Mouse (Mus musculus) bone marrow macrophage, adult 2 months (primary cell): ENCODE measurements at regions not wholly inside any gene's neighbourhood (a gene's known extent, or its start where the extent isn't known, plus 50 kb on each side); places are given as distances from the start of the nearest gene placed in this dataset.
"Not testable (repeated sequence)": the region's sequence is repeated elsewhere in the genome, so short reads cannot be mapped to it uniquely, and the experiment has no call there.

Experiments
- H3K27ac ChIP-seq: 2 replicates; pipeline ENCODE4 v1.5.1; 2012; ENCODE audit warnings: low read depth, low read length; ENCODE audit not compliant: insufficient read depth
- H3K4me1 ChIP-seq: 2 replicates; pipeline ENCODE4 v1.6.1; 2012; ENCODE audit warnings: low read length; ENCODE audit not compliant: control insufficient read depth, insufficient read depth
- H3K4me3 ChIP-seq: 2 replicates; pipeline ENCODE4 v1.5.1; 2012; ENCODE audit warnings: mild to moderate bottlenecking, low read length, moderate library complexity; ENCODE audit not compliant: insufficient read depth
- CTCF ChIP-seq: IDR thresholded peaks from 2 replicates; pipeline ENCODE4 v1.5.1; 2012; ENCODE audit warnings: low read depth, mild to moderate bottlenecking, low read length, moderate library complexity
- POLR2A ChIP-seq: IDR thresholded peaks from 2 replicates; pipeline ENCODE4 v1.6.1; 2012; ENCODE audit warnings: mild to moderate bottlenecking, low read depth, low read length, borderline replicate concordance

- Histone ChIP-seq H3K4me1 (no peaks in the 10 kb centered on the region), H3K27ac (no peak overlapping the region), H3K4me3 (no peak overlapping the region)
- no peak for TF ChIP-seq CTCF
- TF ChIP-seq POLR2A: no peak
Observed at GRCm38 (mm10) chr17:4874459-4874858, 119.7 kb upstream of the Arid1b start.

DNA sequence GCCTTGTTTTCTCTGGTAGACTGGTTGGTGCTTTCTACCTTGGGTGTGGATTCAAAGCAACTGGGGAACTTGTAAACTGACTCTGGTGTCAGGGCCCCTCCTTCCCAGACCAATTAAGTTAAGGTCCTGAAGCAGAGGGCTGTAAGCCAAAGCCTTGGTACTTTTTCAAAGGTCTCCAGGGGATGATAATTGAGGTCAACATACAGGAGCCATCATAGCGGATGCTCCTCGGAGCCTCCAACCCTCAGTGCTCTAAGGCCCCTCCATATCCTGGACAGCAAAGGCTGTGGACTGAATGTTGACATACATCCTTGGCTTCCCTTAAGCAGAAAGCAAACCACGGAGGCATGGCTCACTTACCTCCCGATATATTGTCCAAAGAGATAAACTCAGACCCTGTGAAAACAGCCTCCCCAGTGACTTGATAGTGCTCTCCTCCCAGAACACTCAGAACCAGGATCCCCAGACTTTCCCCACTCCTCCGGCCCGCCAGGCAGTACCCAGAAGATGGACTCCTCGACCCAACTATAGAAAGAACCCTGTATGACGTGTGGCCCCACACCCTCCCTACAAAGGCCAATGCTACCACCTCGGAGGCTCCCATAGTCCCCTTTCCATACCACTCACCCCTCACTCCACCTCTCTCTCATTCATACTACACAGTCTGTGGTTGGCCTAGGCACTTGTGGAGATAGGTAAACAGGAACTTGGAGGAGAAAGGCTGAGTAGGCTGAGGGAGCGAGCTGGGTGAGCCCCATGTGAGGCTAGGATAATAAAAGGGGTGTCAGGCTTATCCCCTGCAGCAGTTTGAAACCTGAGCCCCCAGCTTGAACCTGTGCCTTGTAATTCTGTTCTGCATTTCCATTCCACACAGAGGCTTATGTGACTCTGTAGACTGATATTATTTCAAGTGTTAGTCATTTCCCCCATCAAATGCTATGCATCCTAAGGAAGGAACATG, 118.8 kb upstream of the Arid1b start:
- TF ChIP-seq POLR2A: no peak
- TF ChIP-seq CTCF: no peak
- no peak overlapping the region for H3K4me3 ChIP-seq
- H3K4me1 ChIP-seq: no peaks in the 10 kb centered on the region

DNA sequence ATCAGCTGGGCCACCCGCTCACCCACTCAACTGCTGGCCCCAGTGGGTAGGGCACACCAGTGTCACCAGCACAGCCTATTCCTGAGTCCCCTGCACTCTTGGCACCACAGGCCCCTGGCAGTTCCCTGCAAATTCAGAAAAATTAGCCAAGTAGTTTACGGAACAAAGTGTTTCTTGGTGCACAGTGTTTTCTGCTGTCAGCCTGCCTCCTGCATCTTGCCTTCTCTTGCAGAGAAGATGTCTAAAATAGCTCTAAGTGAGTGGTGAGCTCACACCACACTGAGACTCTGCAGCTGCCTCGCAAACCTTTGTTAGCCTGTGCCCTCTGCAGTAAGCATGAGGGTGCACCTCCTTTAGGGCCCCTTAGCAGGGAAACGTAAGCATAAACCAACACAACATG, 117.7 kb upstream of the Arid1b start:
- Histone ChIP-seq H3K4me3 (no peak overlapping the region), H3K4me1 (no peaks in the 10 kb centered on the region), H3K27ac (no peak overlapping the region)
- no peak for TF ChIP-seq CTCF
- no peak for TF ChIP-seq POLR2A

More for the DNA sequence above, 118.8 kb upstream of the Arid1b start:
- H3K27ac ChIP-seq: no peak overlapping the region

DNA sequence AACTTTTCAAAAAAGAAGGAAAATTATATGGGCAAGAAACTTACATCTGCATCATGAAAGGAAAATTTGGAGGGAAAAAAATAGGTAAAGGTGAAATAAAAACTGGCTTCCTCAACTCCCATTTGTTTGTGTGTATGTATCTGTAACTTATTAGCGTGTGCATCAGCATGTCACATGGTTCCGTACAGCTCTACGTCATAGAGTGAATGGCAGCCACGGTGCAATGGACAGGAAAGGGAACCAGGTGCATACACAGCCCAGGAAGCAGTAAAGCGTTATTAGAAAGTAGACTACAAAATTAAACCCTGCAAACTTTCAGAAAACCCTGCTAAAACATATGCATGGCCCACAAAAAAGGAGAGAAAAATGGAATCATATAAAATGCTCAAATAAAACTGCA, 112.7 kb upstream of the Arid1b start:
- H3K4me3 ChIP-seq: no peak overlapping the region
- no peaks in the 10 kb centered on the region for H3K4me1 ChIP-seq
- H3K27ac ChIP-seq: no peak overlapping the region
- TF ChIP-seq CTCF (no peak), POLR2A (no peak)

DNA sequence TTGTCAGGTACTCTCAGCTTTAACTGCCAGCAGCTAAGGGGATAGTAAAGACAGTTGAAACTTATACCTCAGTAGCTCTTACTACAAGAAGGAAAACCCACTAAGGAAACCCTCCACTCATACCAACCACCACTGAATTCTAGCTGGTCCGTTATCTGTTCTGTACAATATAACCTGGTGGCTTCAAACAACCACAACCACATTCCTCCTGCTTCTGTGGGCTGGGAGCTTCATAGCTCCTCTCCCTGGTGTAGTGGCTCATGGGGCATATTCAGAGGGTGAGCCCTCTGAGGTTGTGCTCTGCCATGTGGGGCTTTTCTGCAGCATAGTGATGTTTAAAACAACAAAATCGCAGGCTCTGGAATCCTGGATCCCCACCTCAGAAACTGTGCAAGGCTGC, 110.0 kb upstream of the Arid1b start:
- no peaks in the 10 kb centered on the region for H3K4me1 ChIP-seq
- no peak for TF ChIP-seq CTCF
- no peak for TF ChIP-seq POLR2A
- no peak overlapping the region for H3K4me3 ChIP-seq
- no peak overlapping the region for H3K27ac ChIP-seq

DNA sequence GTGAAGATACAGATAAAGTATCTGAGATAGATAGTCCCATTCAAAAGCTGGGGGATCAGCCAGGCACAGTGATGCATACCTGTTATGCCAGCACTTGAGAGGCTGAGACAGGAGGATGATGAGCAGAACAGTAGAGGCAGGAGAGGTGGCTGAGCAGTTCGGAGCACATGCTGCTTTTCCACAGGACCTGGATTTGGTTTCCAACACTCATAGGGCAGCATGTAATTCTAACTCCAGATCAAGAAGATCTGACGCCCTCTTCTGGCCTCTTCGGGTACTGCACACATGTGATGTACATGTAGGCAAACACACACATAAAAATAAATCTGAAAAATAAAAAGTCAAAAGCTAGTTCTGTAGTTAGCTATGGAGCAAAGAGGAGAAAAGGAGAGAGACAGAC, 109.4 kb upstream of the Arid1b start:
- no peak overlapping the region for H3K4me3 ChIP-seq
- H3K27ac ChIP-seq: no peak overlapping the region
- H3K4me1 ChIP-seq: no peaks in the 10 kb centered on the region
- TF ChIP-seq POLR2A (no peak), CTCF (no peak)

DNA sequence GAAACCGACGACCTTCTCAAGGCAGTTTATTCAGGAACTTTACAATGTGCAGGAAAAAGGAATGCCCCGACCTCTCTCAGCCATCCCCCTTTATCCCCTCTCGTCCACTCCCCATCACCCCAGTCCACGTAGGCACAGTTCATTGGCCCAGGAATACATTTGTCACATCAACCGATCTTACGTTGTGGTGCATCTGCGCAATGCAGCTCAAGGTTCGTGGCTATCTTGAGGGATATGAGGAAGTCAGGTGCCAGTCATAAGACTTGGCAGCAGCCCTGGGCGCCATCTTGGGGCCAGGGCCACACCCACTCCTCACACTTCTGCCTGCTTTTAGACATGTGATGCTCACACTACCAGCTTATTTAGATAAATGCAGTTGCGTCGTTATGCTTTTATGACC, 106.8 kb upstream of the Arid1b start:
- H3K4me3 ChIP-seq, H3K4me1 ChIP-seq, H3K27ac ChIP-seq: not testable (repeated sequence)

DNA sequence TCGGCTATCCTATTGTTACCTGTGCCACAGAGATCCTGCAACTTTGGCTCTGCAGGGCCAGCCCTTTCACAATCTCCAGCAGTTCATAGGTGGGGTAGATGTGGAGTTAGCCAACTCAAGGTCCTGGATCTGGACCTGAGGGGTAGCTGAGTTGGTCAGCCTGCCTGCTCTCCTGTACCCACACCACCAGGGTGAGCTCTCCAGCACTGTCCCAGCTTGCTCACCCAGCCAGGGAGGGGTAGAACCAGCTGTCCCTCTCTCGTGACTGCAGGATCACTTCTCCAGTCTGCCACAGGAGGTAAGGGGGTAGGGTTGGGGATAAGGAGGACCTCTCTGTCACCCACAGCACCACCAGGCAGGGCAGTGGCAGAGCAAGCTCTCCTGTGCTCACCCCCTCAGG, 104.6 kb upstream of the Arid1b start:
- Histone ChIP-seq H3K4me3 (no peak overlapping the region), H3K27ac (no peak overlapping the region), H3K4me1 (no peaks in the 10 kb centered on the region)
- TF ChIP-seq CTCF: no peak
- TF ChIP-seq POLR2A: no peak

DNA sequence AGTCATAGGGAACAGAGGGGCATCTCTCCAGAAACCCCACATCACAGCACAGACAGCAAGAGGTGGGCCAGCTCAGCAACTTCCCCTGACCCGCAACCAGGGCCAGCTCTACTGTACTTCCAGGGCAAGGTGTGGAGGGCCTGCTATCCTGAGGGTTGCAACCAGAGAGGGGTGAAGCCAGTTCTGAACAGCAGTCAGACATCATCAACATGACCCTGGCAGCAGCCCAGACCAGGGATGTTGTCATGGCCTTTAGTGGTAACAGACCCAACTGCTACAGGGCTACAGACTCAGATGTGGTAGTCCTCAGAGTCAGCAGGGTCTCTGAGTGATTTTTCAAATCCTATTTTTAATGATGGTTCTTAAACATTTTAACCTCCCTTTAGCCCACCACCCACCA, 104.0 kb upstream of the Arid1b start:
- TF ChIP-seq CTCF (no peak), POLR2A (no peak)
- no peak overlapping the region for H3K27ac ChIP-seq
- no peak overlapping the region for H3K4me3 ChIP-seq
- no peaks in the 10 kb centered on the region for H3K4me1 ChIP-seq

- H3K4me3 ChIP-seq: no peak overlapping the region
Observed at GRCm38 (mm10) chr17:4891576-4891975, 102.6 kb upstream of the Arid1b start.

GRCm38 (mm10) chr17:4894756-4895330, 99.3 kb upstream of the Arid1b start:
- not testable (repeated sequence) for H3K4me3 ChIP-seq, H3K4me1 ChIP-seq, H3K27ac ChIP-seq

More at GRCm38 (mm10) chr17:4891576-4891975, 102.6 kb upstream of the Arid1b start:
- Histone ChIP-seq H3K4me1 (no peaks in the 10 kb centered on the region), H3K27ac (no peak overlapping the region)
- TF ChIP-seq CTCF (no peak), POLR2A (no peak)
